ENCODE assay signal across 8 mouse cellular contexts in genomic region chr1:104944470-104945109, GRCm38 (mm10).
DNase-seq lines count a peak whose midpoint lies in the region; ATAC-seq lines count a peak whose summit lies in the region.

No protein-coding gene starts in this region.

- peak; percentile 14 for DNase-seq in adrenal gland, adult 2 months
- DNase-seq in adrenal gland, adult 8-10 months, result no peak
- DNase-seq in ZHBTc4 (ENCODE audit: low read depth, low spot score), result peak; percentile 35
- peak; percentile 51 to 61 for DNase-seq in left cerebral cortex, adult 18-20 months (ENCODE audit: low spot score in 2 of 2)
- peak; percentile 38 for DNase-seq in retina, adult 2 months (ENCODE audit: low read depth, low spot score)
- DNase-seq in c-Kit-positive CD71-positive TER-119-positive erythroid progenitor cells, embryonic 14.5 days (ENCODE audit: low spot score), result no peak

- H3K4me1 ChIP-seq in embryonic facial prominence, embryonic 13.5 days, result no peaks in the 10 kb centered on the region
- no peaks in the 10 kb centered on the region for H3K4me1 ChIP-seq in hindbrain, embryonic 16.5 days (ENCODE audit: control insufficient read depth, insufficient read depth, low read depth, low read length)

- H3K9me3 ChIP-seq in embryonic facial prominence, embryonic 13.5 days, result no peaks in the 10 kb centered on the region
- no peaks in the 10 kb centered on the region for H3K9me3 ChIP-seq in hindbrain, embryonic 16.5 days (ENCODE audit: control insufficient read depth, low read length)

- no peaks in the 10 kb centered on the region for H3K36me3 ChIP-seq in embryonic facial prominence, embryonic 13.5 days
- H3K36me3 ChIP-seq in hindbrain, embryonic 16.5 days (ENCODE audit: control insufficient read depth, insufficient read depth, low read length), result no peaks in the 10 kb centered on the region

- no peak overlapping the region for H3K27ac ChIP-seq in embryonic facial prominence, embryonic 13.5 days
- no peak overlapping the region for H3K27ac ChIP-seq in hindbrain, embryonic 16.5 days (ENCODE audit: low read depth, low read length)

- no peak overlapping the region for H3K9ac ChIP-seq in embryonic facial prominence, embryonic 13.5 days
- H3K9ac ChIP-seq in hindbrain, embryonic 16.5 days (ENCODE audit: low read depth, low read length), result no peak overlapping the region

- no peak overlapping the region for H3K4me3 ChIP-seq in embryonic facial prominence, embryonic 13.5 days
- no peak overlapping the region for H3K4me3 ChIP-seq in hindbrain, embryonic 16.5 days (ENCODE audit: low read length)

- no peaks in the 10 kb centered on the region for H3K27me3 ChIP-seq in embryonic facial prominence, embryonic 13.5 days
- H3K27me3 ChIP-seq in hindbrain, embryonic 16.5 days (replicated peaks; ENCODE audit: control insufficient read depth, insufficient read depth, low read length), result no peaks in the 10 kb centered on the region

- no peak overlapping the region for H3K4me2 ChIP-seq in embryonic facial prominence, embryonic 13.5 days
- H3K4me2 ChIP-seq in hindbrain, embryonic 16.5 days (ENCODE audit: low read length), result no peak overlapping the region

- ATAC-seq in embryonic facial prominence, embryonic 13.5 days (ENCODE audit: insufficient number of reproducible peaks, insufficient read depth, low FRiP score, low TSS enrichment, low read depth), result 0 out of 2 replicates have a peak, but pooled peaks have one; percentile 56
- ATAC-seq in hindbrain, embryonic 16.5 days, result peak; percentile 96

- 7% methylated on average over 2 of the region's 2 CpGs for WGBS in embryonic facial prominence, embryonic 13.5 days
- 11% methylated on average over 2 of the region's 2 CpGs for WGBS in hindbrain, embryonic 16.5 days

Comparison
In these comparisons a context has a peak if more than half of its experiments do, and no peak if none do; other contexts are left out.
1. DNase-seq: peak in adrenal gland, adult 2 months (single experiment), ZHBTc4 (single experiment), left cerebral cortex, adult 18-20 months (2 of 2) and retina, adult 2 months (single experiment); none in adrenal gland, adult 8-10 months (single experiment) and c-Kit-positive CD71-positive TER-119-positive erythroid progenitor cells, embryonic 14.5 days (single experiment).